Mouse (Mus musculus): Measurements from ENCODE around the gene Rai14. TPM values are rescaled to one million over a fixed set of nuclear protein-coding genes. Genes with fewer than 3 reads are reported as not detected.

The Rai14 gene
- polyA plus RNA-seq, 1 experiment from 2014 or later, result 55.3 TPM

- ATAC-seq, result no peak
- no peaks in the 10 kb centered on the region for H3K27me3 ChIP-seq
- no peak for TF ChIP-seq CTCF (IDR thresholded peaks at IDR 0.05)
- DNase-seq (ENCODE audit: low read depth, low spot score), result no peak
- CTCF ChIA-PET, result interaction anchor here (1.4 to 1.6 kb wide), 2 partner anchors 9 to 15 kb away, joined by 4 to 6 read pairs; no protein-coding TSS in a partner anchor
- in situ Hi-C loops (cut with MboI; ENCODE audit: low pct_unique_long_range_greater_than_20kb), result no loop called here
- POLR2A ChIA-PET, result interaction anchor here (0.6 kb wide), 1 partner anchor 384 kb away, joined by 3 read pairs; the partner anchor contains the start of gene Adamts12
These were observed 33.9 kb downstream of the Rai14 start for GRCm38 (mm10) chr15:10680514-10680913.

DNA sequence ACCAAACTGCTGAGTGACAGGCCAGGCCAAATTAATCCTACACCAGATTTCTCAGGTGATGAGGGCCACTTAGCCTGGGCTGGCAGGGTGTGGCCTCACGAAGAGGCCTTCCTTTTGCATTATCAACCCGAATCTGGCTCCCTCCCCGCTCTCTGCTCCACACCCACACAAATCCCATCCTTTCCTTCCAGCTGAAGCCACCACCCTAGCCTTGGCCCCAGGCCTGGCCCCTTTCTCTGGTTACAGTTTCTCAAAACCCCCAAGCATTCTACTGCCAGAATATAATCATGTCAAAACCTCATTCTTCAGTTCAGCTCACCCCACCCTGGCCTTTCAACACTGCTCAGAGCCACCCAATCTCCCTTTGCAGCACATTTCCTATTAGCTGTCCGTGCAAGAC lies 34.9 kb downstream of the Rai14 start:
- no peak for DNase-seq (ENCODE audit: low read depth, low spot score)
- in situ Hi-C loops (cut with MboI; ENCODE audit: low pct_unique_long_range_greater_than_20kb), result no loop called here
- TF ChIP-seq CTCF (IDR thresholded peaks at IDR 0.05), result no peak
- no peak for ATAC-seq
- no peaks in the 10 kb centered on the region for H3K27me3 ChIP-seq
- CTCF ChIA-PET, result interaction anchor here (1.4 to 1.6 kb wide), 2 partner anchors 10 to 16 kb away, joined by 4 to 6 read pairs; no protein-coding TSS in a partner anchor
- POLR2A ChIA-PET, result interaction anchor here (0.6 kb wide), 1 partner anchor 385 kb away, joined by 3 read pairs; the partner anchor contains the start of gene Adamts12

- ATAC-seq, result no peak
- TF ChIP-seq CTCF (IDR thresholded peaks at IDR 0.05), result no peak
- ChIA-PET POLR2A (no interaction called here), CTCF (no interaction called here)
- H3K27me3 ChIP-seq, result no peaks in the 10 kb centered on the region
- no peak for DNase-seq (ENCODE audit: low read depth, low spot score)
- in situ Hi-C loops (cut with MboI; ENCODE audit: low pct_unique_long_range_greater_than_20kb), result no loop called here
These were observed 38.6 kb downstream of the Rai14 start for GRCm38 (mm10) chr15:10675801-10676200.

DNA sequence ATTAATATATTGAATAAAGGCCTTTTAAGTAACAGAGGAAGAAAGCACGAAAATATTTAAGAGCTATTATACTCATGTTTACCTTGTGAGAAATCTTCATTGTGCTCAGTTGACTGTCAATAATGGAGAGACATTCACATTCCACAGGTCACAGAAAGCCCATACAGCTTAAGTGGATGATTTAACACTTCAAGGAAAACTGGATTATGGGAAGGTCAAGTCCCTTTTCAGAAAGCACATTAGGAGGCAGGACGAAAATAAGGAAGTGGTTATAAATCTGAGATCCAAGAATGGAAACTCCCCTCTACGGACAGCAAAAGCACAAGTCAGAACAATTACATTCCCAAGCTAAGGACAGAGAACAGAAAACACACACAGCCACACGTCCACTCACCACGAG lies 41.5 kb downstream of the Rai14 start:
- in situ Hi-C loops (cut with MboI; ENCODE audit: low pct_unique_long_range_greater_than_20kb), result no loop called here
- H3K27me3 ChIP-seq, result no peaks in the 10 kb centered on the region
- no peak for ATAC-seq
- TF ChIP-seq CTCF (IDR thresholded peaks at IDR 0.05), result no peak
- ChIA-PET POLR2A (no interaction called here), CTCF (interaction anchor here (0.8 to 2.1 kb wide), 5 partner anchors 9 to 24 kb away, joined by 3 to 5 read pairs (median 4); no protein-coding TSS in a partner anchor)
- no peak for DNase-seq (ENCODE audit: low read depth, low spot score)

DNA sequence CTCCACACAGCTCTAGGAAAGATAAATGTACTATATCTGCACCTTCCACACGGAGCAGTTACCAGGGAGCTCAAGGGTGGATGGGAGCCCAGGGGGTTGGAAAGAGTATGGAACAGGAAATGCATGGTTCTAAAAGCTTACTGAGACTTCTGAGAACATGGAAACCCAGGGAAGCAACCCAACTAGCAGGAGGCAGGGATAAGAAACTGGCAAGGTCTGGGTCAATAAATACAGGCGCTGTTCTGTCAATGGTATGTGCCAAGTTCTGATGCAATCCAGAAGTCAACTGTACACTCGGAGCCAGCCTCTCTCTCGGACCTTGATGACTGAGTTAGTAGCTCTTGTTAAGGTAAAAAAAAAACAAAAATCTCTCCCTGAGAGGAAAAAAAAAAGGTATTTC lies 42.6 kb downstream of the Rai14 start:
- TF ChIP-seq CTCF (IDR thresholded peaks at IDR 0.05), result no peak
- ATAC-seq, result no peak
- ChIA-PET POLR2A (interaction anchor here (0.6 kb wide), 1 partner anchor 38 kb away, joined by 4 read pairs; no protein-coding TSS in a partner anchor), CTCF (interaction anchor here (1.2 to 2.1 kb wide), 5 partner anchors 10 to 23 kb away, joined by 3 to 5 read pairs (median 4); no protein-coding TSS in a partner anchor)
- no peaks in the 10 kb centered on the region for H3K27me3 ChIP-seq
- no peak for DNase-seq (ENCODE audit: low read depth, low spot score)
- in situ Hi-C loops (cut with MboI; ENCODE audit: low pct_unique_long_range_greater_than_20kb), result no loop called here

- CTCF ChIA-PET, result no interaction called here
- POLR2A ChIA-PET, result no interaction called here
- ATAC-seq (no peak), DNase-seq (ENCODE audit: low read depth, low spot score) (no peak)
- no peak for TF ChIP-seq CTCF (IDR thresholded peaks at IDR 0.05)
- no peaks in the 10 kb centered on the region for H3K27me3 ChIP-seq
- in situ Hi-C loops (cut with MboI; ENCODE audit: low pct_unique_long_range_greater_than_20kb), result no loop called here
These were observed 44.3 kb downstream of the Rai14 start for GRCm38 (mm10) chr15:10670107-10670506.

- ATAC-seq (no peak), DNase-seq (ENCODE audit: low read depth, low spot score) (no peak)
- no peaks in the 10 kb centered on the region for H3K27me3 ChIP-seq
- no peak for TF ChIP-seq CTCF (IDR thresholded peaks at IDR 0.05)
- in situ Hi-C loops (cut with MboI; ENCODE audit: low pct_unique_long_range_greater_than_20kb), result no loop called here
- ChIA-PET CTCF (no interaction called here), POLR2A (no interaction called here)
These were observed 46.1 kb downstream of the Rai14 start for GRCm38 (mm10) chr15:10668120-10668900.

DNA sequence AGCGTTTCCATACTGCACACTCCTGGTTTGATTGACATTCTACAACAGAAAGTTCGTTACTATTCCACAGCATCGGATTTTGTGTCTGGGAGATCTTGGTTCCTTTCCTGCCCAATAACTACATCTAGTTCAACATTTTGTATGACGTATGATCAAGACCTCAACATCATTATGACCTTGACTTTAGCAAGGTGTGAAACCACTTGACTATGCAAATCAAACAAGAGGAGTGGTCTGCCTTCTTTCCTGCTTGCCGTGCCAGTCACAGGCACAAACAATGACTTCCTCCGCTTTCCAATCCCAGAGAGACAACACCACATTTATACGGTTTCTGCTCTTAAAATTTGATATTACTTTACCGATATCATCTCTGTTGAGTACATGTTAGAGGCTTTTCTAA lies 48.6 kb downstream of the Rai14 start:
- ATAC-seq, result no peak
- H3K27me3 ChIP-seq, result no peaks in the 10 kb centered on the region
- in situ Hi-C loops (cut with MboI; ENCODE audit: low pct_unique_long_range_greater_than_20kb), result no loop called here
- no peak for DNase-seq (ENCODE audit: low read depth, low spot score)
- no peak for TF ChIP-seq CTCF (IDR thresholded peaks at IDR 0.05)
- ChIA-PET POLR2A (no interaction called here), CTCF (interaction anchor here (1.3 kb wide), 1 partner anchor 11 kb away, joined by 3 read pairs; no protein-coding TSS in a partner anchor)

DNA sequence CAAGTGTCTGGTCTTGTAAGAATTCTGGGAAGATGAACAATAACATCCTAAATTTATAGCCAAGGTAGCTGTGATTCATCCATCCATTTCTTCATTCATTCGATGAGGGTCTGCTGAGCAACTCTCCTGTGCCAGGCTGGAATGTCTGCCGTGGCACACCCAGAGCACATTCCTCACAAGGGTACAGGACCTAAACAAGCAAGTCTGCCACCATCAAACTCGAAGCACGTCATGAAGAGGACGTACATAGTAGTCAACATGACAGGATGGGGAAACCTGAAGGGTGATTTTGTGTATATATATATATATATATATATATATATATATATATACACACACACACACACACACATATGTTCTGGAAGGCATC lies 49.9 kb downstream of the Rai14 start:
- peak; percentile 25 for DNase-seq (ENCODE audit: low read depth, low spot score)
- TF ChIP-seq CTCF (IDR thresholded peaks at IDR 0.05), result no peak
- POLR2A ChIA-PET, result interaction anchor here (1.1 kb wide), 1 partner anchor 176 kb away, joined by 5 read pairs; no protein-coding TSS in a partner anchor
- in situ Hi-C loops (cut with MboI; ENCODE audit: low pct_unique_long_range_greater_than_20kb), result no loop called here
- no peaks in the 10 kb centered on the region for H3K27me3 ChIP-seq
- ATAC-seq, result peak; percentile 22
- CTCF ChIA-PET, result no interaction called here

DNA sequence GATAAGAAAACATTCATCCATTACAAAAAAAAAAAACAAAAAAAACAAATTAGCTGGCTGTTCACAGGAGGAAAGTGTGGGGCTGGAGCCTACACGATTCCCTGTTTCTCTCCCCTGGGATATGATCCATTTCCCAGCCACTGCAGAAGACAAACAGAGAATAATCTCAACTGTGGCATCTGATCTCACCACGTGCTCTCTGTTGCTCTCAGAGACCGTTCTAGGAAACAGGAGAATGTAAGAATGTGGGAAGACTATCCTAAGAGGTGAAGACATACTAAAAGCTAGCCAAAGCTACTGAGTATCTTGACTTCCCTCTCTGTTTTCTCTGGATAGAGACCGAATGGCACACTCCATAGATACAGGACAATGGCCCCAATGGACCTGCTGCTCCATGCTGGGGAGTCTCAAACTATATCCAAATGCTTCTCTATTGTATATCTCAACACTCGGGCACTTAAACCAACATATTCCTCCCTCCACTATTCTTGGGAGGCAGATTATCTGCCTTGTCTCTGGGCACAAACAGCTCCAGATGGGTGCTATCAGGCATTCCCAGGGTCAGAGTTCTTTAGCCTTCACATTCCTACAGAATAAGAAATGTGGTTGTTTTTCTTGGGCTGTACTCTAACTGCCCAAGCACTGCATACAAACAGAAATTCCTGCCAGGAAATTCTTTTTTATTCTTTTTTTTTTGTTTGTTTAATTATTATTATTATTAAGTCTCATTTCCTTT lies 50.5 kb downstream of the Rai14 start:
- CTCF ChIA-PET, result no interaction called here
- H3K27me3 ChIP-seq, result no peaks in the 10 kb centered on the region
- peak; percentile 33 for ATAC-seq
- POLR2A ChIA-PET, result interaction anchor here (1.1 kb wide), 2 partner anchors 176 to 227 kb away, joined by 5 read pairs; no protein-coding TSS in a partner anchor
- peak; percentile 31 for DNase-seq (ENCODE audit: low read depth, low spot score)
- in situ Hi-C loops (cut with MboI; ENCODE audit: low pct_unique_long_range_greater_than_20kb), result no loop called here
- no peak for TF ChIP-seq CTCF (IDR thresholded peaks at IDR 0.05)

Data from Patski (cell line).